Mouse (Mus musculus): ENCODE data around the gene Nr1h2.

DNA sequence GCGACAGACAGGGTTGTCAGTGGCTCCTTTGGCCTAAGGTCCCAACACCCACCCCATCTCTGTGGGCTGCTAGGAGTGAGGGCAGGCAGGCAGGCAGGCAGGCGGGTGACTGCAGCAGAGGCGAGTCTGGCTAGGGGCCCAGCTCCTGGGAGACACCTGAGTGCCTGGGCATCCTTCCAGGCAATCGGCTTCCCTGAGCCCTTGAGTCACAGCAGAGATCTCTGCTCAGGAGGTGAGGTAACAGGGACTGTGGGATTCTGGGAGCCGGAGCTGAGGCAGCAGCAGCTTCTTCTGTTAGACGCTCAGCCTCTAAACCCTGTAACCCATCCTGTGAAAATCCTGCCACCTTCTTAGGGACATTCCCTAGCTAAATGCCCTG, 17.2 kb downstream of the Nr1h2 start:
- TF ChIP-seq GATA1 (IDR thresholded peaks at IDR 0.05; ENCODE audit: borderline replicate concordance, low read length) (no peak), CTCF (IDR thresholded peaks at IDR 0.05; ENCODE audit: low read depth, low read length) (no peak), GATA2 (IDR thresholded peaks at IDR 0.05; ENCODE audit: borderline replicate concordance, low read depth, low read length) (no peak), TAL1 (conservative IDR thresholded peaks at IDR 0.05; ENCODE audit: low read depth, low read length) (no peak), POLR2AphosphoS5 (IDR thresholded peaks at IDR 0.05; ENCODE audit: insufficient replicate concordance, low read depth, low read length) (no peak)

All from G1E (cell line).